Mouse (Mus musculus) adrenal gland, adult 2 months (tissue): ENCODE measurements around the gene Dpp6. TPM values are rescaled to one million over a fixed set of nuclear protein-coding genes. Genes with fewer than 3 reads are reported as not detected.

Experiments
- DNase-seq: peaks from one replicate; pipeline ENCODE4 v3.0.0; 2021
- polyA plus RNA-seq: library from polyadenylated mRNA; depleted of rRNA; stranded (reverse); fragments of >200 nt; gene quantifications from 2 replicates; pipeline ENCODE4 v1.2.3, GENCODE M21; 2012
- total RNA-seq, 2 experiments: library from RNA; stranded (reverse); gene quantifications; 2 replicates each; pipeline ENCODE4 v1.2.3; 2021

Dpp6 gene
- total and polyA plus RNA-seq, 3 experiments: 1.8 to 9.2 (median 7.4) TPM

DNA sequence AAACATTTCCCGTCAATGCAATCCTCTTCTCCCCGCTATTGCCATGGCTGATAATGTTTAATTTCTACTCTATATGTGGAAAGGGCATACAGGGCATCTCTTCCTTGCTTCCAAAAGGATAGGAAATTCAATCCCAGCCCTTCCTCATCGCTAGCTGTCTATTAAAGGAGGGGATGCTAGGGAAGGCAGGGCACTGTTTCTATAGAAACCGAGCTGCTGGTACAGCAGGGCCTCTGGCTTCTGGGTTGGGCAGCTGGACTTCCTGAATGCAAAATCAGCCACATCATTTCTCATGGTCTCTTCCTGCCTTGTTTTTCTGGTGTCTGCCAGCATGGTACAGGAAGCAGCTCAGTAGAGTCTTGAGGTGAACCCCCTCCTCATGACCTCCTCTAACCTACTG lies 243.1 kb downstream of the Dpp6 start:
- no peak for DNase-seq

DNA sequence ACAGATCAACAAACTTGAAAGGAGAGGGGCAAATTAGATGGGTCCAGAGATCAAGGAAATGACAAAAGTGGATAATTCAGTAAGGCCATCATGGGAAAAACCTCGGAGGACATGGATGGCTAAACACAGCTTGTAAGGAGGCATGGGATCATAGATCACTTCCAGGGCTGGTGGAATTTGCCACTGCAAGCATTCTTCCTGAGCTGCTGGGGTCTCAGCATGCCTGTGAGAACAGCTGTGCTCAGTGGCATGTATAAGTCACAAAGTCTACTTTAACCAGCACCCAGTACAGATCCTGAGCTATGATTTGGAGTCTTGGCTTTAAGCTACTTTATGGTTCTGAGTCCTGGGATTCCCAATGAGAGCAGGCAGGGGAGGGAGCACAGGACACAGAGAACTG lies 246.9 kb downstream of the Dpp6 start:
- no peak for DNase-seq

DNA sequence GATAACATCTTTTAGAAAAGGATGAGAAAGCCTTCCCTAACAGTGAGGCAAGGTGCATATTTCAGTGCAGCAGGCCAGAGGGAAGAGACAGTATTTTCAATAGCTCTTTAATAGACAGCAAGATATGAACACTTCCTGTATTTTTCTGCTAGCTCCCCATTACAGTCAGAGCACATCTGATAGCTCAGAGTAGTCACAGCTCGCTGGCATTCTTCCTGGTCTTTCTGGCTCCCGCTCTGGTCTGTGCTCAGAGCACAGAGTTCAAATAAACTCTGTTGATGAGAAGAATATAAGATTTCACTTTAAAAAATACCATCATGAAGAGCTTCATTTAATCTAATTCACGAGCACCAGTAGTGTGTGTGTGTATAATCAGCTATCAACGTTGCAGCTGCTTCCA lies 249.8 kb downstream of the Dpp6 start:
- no peak for DNase-seq

DNA sequence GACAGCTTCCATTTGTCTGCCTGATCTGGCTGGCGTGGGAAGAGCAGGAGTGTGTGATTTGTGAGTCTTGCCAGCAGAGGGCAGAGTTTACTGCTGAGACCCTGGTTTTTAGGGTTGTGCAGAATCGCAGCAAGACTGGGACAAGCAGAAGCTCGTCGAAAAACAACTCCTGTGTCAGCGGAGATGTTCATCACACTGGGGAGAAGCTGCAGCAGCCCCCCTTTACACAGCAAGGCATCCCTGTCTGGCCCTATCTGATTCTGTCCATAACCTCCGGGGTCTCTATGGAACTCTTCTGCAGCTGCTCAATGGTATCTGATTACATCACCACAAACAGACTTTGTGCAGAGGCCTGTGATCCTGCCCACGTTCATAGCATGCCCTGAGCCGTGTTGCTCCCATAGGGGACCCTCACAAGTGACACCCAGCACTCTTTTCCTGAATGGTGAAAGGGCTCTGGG lies 258.2 kb downstream of the Dpp6 start:
- DNase-seq: peak; percentile 62

DNA sequence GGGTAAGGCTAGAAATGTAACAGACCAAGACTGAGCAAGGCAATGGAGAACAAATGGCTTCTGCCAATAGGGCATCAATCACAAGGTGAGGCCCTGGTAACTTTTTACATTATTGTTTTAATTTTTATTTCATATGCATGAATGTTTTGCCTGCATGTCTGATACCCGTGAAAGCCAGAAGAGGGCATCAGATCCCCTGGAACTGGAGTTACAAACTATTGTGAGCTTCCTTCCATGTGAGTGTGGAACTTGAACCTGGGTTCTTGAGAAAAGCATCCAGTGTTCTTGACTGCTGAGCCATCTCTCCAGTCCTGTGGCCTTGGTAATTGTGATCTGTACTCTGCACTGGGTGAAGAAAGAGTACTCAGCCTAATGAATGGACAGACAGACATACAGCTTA lies 259.0 kb downstream of the Dpp6 start:
- DNase-seq: no peak

DNA sequence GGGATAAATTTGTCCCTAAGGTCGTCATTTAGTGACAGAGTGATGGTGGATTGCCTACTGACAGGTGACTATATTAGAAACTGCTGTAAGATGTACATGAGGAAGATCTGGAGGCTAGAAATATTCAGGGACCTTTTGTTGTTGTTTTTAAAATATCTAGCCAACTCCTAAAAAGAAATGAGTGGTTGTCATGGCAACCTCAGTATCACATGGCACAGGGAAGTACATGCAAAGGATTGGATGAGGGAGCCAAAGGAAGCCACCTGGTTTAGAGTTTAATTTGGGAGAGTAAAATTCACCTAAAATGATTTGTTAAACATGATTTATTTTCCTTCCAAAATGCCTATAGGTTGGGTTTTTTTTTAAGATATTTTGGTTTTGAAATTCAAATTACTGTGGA lies 260.8 kb downstream of the Dpp6 start:
- no peak for DNase-seq

DNA sequence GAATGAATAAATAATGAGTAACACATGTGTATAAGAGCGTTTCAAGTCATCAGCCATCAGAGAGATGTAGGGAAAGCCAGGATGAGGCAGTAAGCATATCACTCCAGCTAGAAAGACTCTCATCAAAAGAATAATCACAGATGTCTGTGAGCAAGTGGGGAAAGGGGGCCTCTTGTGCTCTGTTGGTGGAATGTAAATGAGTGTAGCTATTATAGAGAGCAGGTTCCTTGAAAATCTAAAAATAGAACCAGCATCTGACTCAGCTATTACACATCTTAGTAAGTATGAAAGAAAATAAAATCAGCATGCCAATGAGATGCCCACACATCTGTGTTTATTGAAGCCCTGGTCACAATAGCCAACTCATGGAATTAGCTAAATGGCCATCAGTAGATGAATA lies 264.3 kb downstream of the Dpp6 start:
- no peak for DNase-seq

DNA sequence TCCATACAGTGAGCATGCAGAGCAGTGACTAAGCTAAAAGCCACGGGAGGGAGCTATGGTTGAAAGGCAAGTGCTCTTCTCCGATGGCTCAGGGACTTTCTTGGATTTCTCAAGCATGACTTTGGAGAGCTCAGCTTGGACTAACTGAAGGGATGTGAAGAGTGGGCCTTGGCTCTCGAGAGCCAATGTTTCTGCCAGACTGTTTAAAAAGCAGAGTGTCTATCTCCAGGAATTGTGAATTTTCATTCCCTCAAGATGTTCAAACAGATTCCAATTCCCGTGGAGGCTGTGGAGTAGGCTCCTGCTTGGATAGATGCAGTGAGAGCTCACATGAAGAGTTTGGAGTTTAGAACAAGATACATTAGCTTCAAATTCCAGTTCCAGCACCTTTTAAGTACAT lies 266.8 kb downstream of the Dpp6 start:
- DNase-seq: no peak

DNA sequence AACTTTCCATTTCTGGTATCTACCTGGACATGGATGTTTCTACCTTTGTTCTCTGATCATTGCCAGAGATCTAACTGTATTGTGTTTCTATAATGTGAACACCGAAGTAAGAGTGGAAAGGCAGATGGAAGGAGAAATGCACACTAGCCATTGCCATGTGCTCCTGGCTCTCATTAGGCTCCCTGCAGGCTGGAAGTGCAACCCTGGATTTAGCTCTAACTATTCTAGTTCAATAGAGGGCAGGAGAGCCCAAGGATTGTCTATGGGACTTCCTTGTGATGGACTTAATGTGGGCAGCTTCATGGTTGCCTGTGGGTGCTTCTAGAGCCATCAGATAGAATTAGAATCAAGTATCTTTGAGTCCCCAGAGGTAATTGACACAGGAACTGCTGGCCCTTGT lies 291.2 kb downstream of the Dpp6 start:
- no peak for DNase-seq

DNA sequence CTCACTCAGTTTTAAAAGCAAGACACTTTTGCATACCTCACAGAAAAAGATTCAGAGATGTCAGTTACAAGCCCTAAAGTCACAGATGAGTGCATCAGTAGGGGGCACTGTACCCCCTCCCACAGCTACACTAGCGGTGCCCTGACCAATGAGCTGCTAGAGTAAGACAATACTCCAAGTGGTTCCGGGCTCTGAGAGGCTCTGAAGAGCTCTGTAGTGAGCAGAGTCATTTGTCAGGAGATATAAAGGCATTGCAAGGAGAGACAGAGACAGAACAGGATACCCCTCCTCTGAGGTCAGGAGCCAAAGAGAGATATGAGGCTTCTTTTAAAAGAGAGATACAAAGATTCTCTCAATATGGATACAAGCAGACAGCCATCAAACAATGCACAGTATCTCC lies 305.5 kb downstream of the Dpp6 start:
- DNase-seq: no peak

DNA sequence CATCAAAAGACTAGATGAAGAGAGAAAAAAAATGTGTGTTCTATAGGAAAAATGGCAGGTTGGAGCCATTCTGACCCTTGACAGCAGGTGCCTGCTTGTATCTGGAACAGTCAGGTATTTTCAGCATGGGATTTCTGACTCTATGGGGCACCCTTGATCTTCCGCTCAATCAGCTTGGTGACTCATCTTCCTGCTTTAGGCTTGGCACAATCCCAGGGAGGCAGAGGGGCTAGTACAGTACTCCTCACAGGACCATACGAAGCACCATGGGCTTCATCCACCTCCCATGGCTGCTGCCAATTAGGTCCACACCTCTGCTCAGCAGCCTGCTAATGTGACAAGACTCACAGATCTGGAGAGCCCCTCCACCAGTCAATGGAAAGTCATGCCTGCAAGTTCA lies 305.9 kb downstream of the Dpp6 start:
- no peak for DNase-seq

DNA sequence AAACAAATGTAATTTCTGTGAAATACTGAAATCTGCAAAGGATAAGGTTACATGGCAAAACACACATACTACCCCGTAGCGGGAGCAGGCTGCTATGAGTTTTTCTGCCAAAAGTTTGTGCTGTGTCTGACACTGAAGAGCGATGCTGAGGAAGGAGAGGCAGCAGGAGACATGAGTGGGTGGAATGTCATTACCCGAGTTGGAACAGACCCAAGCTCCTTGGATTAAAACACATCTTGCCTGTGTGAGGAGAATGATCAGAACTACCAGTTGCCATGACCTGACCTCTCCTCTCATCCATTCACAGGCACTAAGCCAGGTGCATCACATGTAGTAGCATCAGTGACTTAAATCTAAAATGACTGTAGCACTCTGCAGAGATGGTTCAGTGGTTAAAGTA lies 309.0 kb downstream of the Dpp6 start:
- no peak for DNase-seq

DNA sequence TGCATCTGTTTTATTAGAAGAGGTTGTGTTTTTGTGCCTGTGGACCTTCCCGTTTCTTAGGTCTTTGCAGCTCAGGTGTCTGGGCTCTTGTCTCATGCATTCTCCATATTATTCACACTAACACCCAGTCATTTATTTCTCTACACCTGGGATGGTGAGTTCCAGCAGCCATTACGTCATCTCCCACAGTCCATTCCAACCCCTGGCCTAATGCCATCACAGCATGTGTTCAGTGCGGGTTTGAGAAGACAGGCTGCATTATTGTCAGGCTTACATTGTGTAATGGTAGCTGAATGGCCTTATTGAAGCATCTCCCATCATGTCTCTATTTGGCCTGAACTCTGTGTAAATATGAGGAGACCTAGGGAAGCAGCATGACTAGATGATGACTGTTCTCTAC lies 316.2 kb downstream of the Dpp6 start:
- no peak for DNase-seq

DNA sequence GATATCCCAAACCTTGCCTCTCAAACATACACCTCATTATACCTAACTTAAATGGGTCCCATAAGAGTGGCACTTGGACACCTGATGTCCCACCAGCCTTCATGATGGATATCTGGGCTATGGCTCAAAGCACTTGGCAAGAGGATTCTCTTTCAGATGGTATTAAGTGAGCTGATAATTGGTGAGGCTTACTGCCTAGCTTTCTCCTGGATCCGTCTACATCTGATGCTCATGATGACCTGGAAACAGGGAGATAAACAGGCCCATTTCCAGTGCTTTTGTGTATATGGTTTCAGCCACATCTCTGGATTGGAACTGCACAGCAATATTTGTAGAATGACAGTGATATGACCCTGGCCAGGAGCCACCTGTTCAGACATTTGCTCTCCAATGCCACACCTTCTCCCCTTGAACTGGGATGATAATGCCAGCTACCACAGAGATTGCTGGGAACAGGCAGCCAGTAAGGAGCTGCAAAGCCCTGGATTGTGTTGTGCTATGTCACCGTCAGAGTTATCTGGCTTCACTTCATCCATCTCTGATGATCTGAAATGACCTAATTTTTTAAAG lies 317.5 kb downstream of the Dpp6 start:
- DNase-seq: peak; percentile 6

DNA sequence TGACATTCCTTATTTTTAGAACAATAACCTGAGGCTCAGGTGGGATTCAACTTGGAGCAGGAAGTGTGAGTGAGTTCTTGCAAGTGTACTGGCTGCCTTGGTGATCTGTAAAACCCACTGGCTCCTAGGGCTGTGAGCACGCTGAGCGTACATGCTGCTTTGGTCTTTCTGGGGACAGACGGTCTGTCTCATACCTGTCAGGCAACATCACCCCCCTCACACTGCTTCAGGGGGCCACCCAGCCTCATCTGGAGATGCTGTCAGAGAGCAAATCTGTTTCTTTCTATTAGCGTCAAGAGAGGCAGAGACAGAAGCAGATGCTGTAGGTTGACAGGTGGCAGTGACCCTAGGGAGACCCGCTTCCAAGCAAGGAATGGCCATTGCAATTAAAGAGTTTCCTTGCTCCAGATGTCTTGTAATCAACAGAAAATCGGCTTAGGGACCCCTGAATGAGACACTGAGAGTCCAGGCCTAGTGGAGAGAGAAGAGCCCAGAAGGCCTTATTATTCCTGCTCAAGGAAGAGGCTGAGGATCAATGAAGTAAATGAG lies 330.5 kb downstream of the Dpp6 start:
- no peak for DNase-seq

DNA sequence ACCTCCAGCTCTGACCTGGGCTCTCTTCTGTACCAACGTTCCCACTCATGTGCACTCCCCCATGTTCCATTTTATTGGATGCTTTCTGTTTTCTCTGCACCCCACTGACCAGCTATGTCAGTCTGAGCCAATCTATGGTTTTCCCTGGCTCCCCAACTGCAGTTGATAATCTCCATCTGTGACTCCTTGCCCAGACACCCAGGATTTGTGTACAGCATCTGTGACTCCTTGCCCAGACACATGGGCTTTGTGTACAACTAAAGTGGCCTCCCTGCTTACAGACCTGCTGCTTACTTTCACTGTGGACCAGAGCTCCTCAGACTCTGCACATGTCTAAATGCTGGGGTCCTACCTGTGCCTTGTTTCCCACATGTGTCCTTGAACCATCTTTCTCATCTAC lies 334.0 kb downstream of the Dpp6 start:
- DNase-seq: no peak

DNA sequence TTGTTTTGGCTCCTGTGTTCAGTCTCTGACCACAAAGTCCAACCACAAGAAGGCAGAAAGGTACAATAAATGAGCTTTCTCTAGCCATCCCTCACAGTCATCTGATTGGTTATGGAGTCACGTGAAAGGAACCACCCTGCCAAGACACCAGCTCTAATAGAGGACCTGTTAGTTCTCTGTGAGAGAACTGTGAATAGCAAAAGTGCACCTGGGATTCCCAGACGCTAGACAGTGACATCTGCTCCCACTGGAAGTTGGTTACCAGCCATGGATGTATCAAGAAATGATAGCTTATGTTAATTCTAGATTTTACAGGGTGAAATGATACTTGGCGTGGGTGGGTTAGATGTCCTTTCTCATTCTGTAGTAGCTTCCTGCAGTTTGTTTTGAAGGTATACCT lies 338.7 kb downstream of the Dpp6 start:
- no peak for DNase-seq

DNA sequence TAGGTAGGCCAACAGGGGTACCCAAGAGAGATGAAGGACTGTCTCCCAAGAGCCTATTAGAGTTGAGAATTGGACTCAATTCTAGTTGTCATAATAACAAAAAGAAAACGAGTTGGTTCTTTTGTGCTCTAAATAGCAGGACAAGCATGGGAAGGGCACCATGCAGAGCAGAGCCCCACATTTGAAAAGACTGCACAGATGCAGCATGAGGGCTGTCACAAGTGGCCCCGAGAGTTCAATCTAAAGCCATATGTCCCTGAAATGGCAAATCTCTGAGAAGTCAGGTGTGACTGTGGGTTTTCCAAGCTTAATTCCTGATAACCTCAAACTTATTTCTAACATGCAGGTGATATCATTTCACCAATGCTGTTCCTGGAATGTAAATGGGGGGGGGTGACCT lies 339.4 kb downstream of the Dpp6 start:
- DNase-seq: no peak

DNA sequence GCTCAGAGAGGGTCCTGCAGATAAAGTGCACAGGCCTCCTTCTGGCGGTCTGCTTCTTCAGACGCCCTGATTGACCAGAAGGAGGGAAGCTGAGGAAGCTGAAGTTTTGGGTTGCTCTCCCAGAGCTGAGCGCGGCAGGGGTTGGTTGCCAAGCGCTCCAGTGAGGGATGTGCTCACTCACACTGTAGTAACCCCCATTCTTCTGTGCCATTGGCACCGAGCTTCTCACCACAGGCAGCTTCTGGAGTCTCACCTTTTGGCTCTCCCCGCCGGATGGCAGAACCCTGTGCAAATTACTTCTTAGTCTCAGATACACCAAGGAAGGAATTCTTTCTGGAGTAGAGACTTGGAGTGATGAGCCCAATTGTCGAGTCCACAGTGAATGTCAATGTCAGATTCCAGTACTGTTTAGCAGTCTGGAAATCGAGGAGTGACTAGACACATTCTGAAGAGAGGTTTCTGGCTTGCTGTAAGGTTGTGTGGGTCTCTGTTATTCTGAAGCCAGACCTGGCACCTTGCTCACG lies 344.2 kb downstream of the Dpp6 start:
- DNase-seq: no peak

DNA sequence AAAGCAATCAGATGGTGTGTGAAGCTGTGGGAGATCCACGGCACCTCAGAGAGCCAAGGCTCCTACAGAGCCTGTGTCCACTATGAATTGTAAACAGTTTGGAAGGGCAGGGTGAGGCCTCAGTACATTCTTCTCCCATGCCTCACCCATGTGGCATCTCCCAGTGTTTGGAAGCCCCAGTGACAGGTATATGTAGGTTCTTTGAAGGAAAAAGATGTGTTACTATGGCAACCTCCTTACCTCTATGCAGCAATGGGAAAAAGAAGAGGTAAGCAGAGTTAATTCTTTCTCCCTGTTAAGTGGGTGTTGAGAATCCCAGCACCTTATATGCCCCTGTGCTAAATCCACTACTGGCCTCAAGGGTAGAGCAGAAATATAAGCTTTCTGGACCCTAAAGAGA lies 351.5 kb downstream of the Dpp6 start:
- DNase-seq: no peak

DNA sequence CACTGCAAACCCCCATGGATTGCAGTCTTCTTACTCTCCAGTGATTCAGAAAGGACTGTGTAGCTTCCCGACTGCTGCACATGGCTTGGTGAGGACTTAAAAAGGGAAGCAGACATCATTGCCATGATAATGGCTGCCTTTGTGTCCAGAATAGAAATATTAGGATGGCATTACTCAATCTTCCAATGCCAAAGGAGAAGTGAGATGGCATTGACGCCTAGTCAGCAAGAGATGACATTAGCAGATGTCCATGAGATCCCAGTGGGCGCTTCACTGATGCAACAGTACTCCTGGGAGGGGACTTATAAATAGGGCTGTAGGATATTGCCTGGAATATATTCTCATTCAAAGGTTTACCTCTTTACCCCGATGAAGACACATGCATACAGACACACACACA lies 368.0 kb downstream of the Dpp6 start:
- DNase-seq: no peak

DNA sequence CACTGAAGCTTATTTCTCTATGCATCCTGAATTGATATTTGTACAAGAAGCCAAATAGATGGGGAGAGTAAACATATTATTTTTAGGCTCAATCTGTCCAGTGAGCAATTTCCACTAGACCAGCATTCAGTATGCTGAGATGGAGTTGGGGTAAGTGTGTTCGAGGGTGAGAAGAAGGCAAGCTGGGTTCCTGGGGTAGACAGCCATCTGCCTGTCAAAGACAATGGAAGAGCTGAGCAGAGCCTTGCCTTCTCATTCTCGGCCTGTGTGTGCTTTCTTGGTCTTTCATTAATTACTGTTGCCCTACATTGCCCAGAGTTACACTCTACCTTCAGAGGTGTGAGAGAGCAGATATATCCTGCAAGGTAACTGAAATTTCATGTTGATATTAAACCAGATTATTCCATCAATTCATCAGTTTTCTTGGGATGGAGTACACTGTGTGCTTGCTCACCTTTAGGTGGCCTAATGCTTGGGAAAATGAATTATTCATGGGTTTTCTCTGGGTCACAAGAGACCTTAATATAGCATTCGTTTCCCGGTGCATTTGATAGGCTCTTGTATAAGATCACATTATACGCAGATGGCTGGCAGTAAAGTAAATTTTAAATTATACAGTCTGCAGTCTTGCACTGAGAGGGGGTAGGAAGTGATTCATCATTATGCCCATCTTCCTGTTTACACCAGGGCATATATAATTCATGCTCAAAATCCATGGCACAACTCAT lies 374.4 kb downstream of the Dpp6 start:
- no peak for DNase-seq

DNA sequence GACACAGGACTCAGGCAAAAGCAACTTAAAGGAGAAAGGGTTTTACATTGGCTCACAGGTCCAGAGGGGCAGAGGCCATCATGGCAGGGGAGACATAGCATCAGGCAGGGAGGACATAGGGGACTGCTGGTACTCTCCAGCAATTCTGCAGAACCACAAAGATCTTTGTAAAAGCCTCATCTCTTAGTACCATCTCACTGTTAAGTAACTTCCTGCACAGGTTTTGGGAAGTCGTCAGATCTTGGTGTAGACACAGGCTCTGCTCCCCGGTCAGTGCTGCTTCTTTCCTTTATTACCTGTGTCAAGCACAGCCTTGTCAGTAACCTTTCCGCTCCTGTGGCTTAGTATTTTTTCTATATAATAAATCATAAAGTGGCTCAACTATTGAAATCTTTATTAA lies 377.2 kb downstream of the Dpp6 start:
- DNase-seq: no peak

DNA sequence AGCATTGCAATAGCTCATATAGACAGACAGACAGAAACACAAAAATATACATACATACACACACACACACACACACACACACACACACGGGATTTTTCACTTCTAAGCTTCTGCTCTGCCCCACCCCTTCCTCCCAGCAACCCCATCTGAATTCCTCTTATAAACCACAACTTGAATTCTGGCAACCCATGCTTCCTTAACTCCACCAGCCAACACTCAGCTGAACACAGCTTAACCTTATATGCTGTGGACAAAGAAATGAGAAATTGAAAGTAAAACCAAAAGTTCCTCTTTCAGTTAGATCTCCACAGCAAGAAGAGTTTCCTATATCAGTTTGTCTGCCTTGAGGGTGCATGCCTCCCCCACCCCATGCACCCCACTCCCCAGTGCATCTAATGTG lies 378.0 kb downstream of the Dpp6 start:
- no peak for DNase-seq
